Mouse (Mus musculus) CD4-positive, CD25-positive, alpha-beta regulatory T cell, adult 2 months (primary cell): ENCODE data around the gene Lrrc8c.

Experiments
- DNase-seq: peaks from one replicate; pipeline ENCODE4 v3.0.0-alpha.2; 2012; ENCODE audit warnings: low read depth, low spot score

Lrrc8c gene

GRCm38 (mm10) chr5:105500132-105501121 is 18.8 kb upstream of the Lrrc8c start:
- DNase-seq: peak; percentile 73

GRCm38 (mm10) chr5:105501136-105501535 is 18.1 kb upstream of the Lrrc8c start:
- DNase-seq: no peak

GRCm38 (mm10) chr5:105508813-105509212 is 10.4 kb upstream of the Lrrc8c start:
- DNase-seq: no peak

GRCm38 (mm10) chr5:105512297-105512696 is 6.9 kb upstream of the Lrrc8c start:
- no peak for DNase-seq

- peak; percentile 55 for DNase-seq
These were observed 3.7 kb upstream of the Lrrc8c start for GRCm38 (mm10) chr5:105515532-105515931.

GRCm38 (mm10) chr5:105516290-105516689 is 2.9 kb upstream of the Lrrc8c start:
- no peak for DNase-seq

- no peak for DNase-seq
These were observed 1.1 kb upstream of the Lrrc8c start for GRCm38 (mm10) chr5:105517992-105518625.

- peak; percentile 75 for DNase-seq
These were observed 527 bp upstream of the Lrrc8c start for GRCm38 (mm10) chr5:105518626-105519095.

- no peak for DNase-seq
These were observed 750 bp downstream of the Lrrc8c start for GRCm38 (mm10) chr5:105519976-105520300.

GRCm38 (mm10) chr5:105520442-105520965 is 1.3 kb downstream of the Lrrc8c start:
- DNase-seq: no peak

GRCm38 (mm10) chr5:105523452-105523851 is 4.3 kb downstream of the Lrrc8c start:
- no peak for DNase-seq

- DNase-seq: no peak
These were observed 5.8 kb downstream of the Lrrc8c start for GRCm38 (mm10) chr5:105525004-105525403.

- no peak for DNase-seq
These were observed 7.0 kb downstream of the Lrrc8c start for GRCm38 (mm10) chr5:105526107-105526645.

GRCm38 (mm10) chr5:105526766-105527165 is 7.6 kb downstream of the Lrrc8c start:
- no peak for DNase-seq

GRCm38 (mm10) chr5:105527477-105528331 is 8.5 kb downstream of the Lrrc8c start:
- DNase-seq: no peak

- no peak for DNase-seq
These were observed 11.4 kb downstream of the Lrrc8c start for GRCm38 (mm10) chr5:105530576-105530975.

GRCm38 (mm10) chr5:105535186-105535585 is 16.0 kb downstream of the Lrrc8c start:
- DNase-seq: no peak

- no peak for DNase-seq
These were observed 17.0 kb downstream of the Lrrc8c start for GRCm38 (mm10) chr5:105536172-105536571.

GRCm38 (mm10) chr5:105537101-105537723 is 18.0 kb downstream of the Lrrc8c start:
- no peak for DNase-seq

GRCm38 (mm10) chr5:105541051-105541450 is 21.9 kb downstream of the Lrrc8c start:
- DNase-seq: peak; percentile 18

- DNase-seq: no peak
These were observed 25.9 kb downstream of the Lrrc8c start for GRCm38 (mm10) chr5:105545126-105545525.
